Mouse (Mus musculus) thymus, postnatal 10 days (tissue): ENCODE data around the gene Arnt.
"Not testable (repeated sequence)": the region's sequence is repeated elsewhere in the genome, so short reads cannot be mapped to it uniquely, and the experiment has no call there.

Experiments used
- DNase-seq, 2 experiments: peaks; one replicate each; pipeline ENCODE4 v3.0.0; 2021; ENCODE audit warnings: low spot score in 2 of 2

Gene Arnt

GRCm38 (mm10) chr3:95434136-95434982 is at the start of gene Arnt:
Gene Arnt (plus strand): TSS chr3:95434388.
- peak; percentile 77 to 78 for DNase-seq

GRCm38 (mm10) chr3:95385401-95386075 is 48.6 kb upstream of the Arnt start:
- no peak for DNase-seq

DNA sequence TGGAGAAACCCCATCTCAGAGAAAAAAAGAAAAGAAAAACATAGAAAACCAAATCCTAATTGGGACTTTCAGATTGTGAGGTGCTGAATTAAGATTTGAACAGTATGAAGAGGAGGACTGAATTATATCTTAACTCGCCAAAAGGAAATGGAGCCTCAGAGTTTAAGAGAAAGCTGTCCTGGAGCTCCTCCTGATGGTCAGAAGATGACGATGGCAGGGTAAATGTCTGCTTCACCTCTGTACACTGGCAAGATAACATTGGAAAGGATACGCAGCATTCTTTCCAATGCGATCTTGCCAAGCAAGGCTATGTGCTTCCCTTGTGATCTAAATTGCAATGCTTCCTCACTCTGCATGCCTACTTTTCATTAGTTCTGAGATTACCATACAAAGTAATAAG is 39.8 kb upstream of the Arnt start:
- DNase-seq, result peak in 1 of 2 experiments; percentile 5

DNA sequence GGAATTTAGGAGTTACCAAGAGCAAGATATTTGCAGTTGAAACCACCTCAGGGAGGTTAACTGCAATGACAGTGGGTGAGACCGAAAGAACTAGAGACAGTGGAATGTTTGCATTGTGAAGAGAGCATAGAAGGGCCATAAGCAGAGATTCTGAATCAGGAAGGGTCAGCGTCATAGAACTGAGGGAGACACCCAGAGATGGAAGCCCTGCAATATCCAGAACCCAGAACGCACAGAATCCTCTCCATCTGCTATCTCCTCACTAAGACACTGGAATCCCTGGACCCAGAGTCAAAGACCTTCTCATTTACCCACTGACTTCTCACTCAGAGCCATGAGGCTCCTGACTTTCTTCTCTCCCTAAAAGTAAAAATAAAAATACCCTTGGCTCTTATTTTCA is 31.4 kb upstream of the Arnt start, which contains the start of gene 4930558C23Rik:
TSS of gene 4930558C23Rik (minus strand) at position 101 of the 400 bp plus-strand sequence.
- DNase-seq, result no peak

DNA sequence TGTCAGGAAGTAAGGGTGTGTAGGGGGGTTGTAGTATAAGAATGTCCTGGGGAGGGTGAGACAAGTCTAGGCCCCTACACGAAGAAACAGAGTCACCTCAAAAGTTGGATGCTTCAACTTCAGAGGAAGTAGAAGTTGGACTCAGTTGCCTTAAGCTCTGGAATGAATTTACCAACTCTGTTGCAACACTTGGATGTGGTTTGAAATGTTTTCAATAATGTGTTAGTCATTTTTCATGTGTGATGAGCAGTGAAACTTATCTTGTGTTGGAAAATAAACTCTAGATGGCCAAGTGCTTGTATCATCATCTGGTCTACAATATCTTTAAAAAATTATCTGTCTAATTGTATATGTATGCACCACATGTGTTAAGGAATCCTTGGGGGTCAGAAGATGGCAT is 26.5 kb upstream of the Arnt start:
- DNase-seq, result no peak

- no peak for DNase-seq
Measured at GRCm38 (mm10) chr3:95408852-95409251, 25.3 kb upstream of the Arnt start.

DNA sequence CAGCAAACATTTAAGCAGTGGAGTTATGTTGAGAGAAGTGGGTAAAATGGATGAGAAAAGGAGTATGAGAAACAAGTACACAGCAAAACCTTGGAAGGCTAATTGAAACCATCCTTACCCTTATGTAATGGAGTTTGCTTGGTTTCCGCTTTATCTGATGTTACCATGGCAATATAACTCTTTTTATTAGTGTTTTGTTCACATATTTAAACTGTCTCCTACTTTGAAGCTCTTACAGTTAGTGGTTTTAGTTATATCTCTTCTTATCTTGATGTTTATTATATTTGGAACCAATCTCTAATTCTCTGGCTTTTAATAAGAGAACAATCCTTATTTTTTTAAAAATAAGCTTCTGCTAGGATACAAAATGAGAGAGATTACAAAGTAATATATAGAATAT is 21.9 kb upstream of the Arnt start:
- no peak for DNase-seq

DNA sequence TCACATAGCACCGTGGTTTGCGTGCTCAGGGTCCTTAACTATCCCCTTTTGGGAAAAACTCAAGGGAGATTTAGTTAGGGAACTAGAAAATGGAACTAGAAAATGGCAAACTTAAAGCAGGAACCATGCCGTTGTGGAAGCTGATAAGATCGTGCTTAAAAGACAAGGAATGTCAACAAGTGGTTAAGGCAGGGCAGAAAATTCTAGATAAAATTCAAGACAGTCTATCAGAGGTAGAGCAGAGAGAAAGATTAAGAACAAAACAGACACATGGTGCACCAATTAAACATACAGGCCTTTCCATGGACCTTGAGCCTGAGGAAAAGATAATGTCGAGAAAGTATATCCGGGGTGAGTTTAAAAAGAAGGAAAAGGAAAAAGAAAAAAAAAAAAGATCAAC is 16.3 kb upstream of the Arnt start:
- no peak for DNase-seq

DNA sequence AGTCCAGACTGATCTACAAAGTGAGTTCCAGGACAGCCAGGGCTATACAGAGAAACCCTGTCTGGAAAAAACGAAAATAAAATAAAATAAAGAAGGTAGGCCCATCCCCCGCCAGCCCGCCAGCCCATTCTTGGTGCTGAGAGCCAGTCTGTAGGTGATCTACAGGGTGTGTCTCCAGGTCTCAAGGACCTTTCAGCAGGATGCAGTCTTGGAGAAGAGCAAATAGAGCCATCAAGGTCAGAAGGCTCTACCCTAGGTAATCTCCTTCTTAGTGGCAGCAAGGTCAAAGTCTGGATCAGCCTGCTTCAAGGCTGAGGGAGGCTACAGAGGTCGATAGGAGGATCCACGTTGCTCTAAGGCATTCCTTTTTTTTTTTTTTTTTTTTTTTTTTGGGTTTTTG is 7.7 kb upstream of the Arnt start:
- DNase-seq, result not testable (repeated sequence)

DNA sequence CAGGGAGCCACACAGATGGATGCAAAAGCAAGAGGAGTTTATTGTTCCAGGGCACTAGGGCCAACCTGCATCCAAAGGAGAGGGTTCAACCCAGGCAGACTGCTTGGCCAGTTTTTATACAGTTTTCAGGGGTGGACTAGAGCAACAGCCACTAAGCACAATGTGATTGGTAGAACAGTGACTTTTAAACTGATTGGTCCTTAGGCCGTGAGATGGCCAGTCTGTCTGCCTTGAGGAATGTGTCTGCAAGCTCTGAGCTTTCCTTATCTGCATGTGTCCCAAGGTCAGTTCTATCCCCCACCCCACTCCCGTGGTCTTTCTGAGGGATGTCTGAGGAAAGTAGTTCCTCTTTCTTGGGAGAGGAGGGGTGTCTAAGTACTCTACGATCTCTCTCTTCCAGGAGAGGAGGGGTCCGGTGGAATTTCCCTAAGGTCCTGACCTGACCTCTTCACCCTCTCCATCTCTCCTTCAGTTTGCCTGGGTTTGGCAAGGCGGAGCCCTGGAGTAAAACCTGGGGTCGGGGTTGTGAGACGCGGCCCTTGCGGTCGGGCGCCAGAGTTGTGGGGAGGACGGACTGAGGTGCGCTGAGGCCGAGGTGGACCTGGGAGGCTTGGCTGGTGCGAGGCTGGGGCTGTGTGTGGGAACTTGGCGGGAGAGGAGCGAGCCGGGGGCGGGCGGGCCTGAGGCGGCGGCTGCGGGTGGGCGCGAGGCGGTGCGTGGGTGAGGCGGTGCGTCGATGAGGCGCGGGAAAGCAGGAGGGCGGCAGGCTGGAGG is 6.9 kb upstream of the Arnt start:
- DNase-seq, result not testable (repeated sequence)

- DNase-seq, result peak in 1 of 2 experiments; percentile 7
Measured at GRCm38 (mm10) chr3:95427891-95428238, 6.3 kb upstream of the Arnt start.

DNA sequence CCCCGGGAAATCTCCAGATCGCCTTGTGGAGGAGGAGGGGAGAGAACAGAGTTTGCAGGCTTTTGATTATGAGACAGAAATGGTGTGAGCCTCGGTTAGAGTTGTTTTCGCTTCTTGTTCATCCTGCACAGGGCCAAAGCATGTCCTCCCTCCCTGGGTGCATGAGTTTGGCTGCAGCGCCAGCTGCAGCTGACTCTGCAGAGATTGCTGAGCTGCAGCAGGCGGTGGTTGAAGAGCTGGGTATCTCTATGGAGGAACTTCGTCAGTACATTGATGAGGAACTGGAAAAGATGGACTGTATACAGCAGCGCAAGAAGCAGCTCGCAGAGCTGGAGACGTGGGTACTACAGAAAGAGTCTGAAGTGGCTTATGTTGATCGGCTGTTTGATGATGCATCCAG is 5.8 kb upstream of the Arnt start:
- not testable (repeated sequence) for DNase-seq

DNA sequence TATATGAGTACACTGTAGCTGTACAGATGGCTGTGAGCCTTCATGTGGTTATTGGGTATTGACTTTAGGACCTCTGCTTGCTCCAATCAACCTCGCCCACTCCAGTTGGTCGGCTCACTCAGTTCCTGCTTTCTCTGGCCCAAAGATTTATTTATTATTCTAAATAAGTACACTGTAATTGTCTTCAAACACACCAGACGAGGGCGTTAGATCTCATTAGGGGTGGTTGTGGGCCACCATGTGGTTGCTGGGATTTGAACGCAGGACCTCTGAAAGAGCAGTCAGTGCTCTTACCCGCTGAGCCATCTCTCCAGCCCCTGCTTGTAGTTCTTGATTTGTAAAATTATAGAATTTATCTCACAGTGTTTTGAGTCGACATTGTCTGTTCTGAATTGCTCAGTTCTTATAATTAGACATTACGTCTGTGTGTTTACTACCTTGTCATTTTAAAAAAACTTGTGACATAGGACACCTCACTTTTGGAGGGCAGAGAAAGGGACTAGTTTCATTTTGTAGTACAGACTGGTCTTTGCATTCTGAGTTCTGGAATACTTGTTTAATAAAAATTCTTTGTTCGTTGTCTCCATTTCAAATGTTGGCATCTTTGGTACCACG is 780 bp upstream of the Arnt start:
- no peak for DNase-seq

DNA sequence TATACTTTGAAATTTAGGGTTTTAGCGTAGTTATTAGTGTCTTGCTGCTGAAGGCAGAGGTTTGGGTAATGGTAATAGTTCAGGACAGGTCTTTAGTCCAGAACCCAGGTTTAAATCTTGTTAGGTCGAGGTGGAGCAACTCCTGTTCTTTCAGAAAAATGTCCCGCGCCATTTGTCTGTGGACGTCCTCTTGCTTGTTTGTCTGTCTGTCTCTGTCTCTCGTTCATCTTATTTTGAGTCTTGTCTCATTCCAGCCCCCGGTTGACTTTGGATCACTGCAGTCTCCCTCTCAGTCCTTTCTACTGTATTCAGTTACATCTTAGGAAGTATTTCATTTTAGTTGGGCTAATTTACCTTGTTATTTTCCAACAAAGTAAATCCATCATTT is 789 bp downstream of the Arnt start:
- no peak for DNase-seq

- no peak for DNase-seq
Measured at GRCm38 (mm10) chr3:95435561-95435960, 1.4 kb downstream of the Arnt start.

- not testable (repeated sequence) for DNase-seq
Measured at GRCm38 (mm10) chr3:95438636-95439035, 4.4 kb downstream of the Arnt start.

DNA sequence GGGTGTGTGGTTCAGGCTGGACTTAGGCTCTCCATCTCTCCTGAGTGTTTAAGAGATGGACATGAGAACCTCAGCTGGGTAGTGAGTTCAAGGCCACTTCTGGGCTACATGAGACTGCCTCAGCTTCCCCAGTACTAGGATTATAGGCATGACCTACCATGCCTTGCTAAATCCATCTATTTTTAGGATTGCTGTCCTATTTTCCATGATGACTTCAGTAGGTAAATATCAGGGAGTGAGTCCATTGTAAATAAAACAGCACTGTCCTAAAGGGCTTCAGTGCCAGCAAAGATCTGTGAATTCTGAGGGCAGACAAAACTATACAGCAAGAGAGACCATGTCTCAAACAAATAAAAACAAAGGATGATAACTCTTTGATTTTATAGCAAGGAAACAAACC is 5.5 kb downstream of the Arnt start:
- DNase-seq, result no peak

DNA sequence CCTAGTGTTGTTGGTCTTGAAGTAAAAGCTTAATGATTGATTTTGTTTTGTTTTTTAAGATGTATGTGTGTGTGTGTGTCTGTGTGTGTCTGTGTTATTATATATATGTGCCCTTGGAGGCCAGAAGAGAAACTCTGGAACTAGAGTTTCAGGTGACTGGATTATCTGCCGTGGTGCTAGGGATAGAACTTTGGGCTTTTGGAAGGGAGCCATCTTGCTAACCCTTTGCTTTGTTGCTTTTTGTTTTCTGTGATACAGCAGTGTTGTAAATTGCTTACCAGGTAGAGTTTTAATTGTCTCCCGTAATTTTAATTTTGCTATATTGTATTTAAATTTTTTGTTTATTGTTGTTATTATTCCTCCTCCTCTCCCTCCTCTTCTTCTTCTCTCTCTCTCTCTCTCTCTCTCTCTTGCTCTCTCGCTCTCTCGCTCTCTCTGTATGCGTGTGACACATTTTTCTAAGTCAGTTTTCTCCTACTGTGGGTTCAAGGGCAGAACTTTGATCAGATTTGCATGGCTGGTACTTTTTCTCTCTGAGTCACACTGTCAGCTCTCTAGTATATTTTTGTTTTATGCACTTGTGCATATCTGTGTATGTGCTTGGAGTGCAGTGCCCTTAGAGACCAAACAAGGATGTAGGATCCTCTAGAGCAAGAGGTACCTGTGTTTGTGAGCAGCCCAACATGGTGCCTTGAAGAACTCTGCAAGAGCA is 8.4 kb downstream of the Arnt start:
- no peak for DNase-seq

DNA sequence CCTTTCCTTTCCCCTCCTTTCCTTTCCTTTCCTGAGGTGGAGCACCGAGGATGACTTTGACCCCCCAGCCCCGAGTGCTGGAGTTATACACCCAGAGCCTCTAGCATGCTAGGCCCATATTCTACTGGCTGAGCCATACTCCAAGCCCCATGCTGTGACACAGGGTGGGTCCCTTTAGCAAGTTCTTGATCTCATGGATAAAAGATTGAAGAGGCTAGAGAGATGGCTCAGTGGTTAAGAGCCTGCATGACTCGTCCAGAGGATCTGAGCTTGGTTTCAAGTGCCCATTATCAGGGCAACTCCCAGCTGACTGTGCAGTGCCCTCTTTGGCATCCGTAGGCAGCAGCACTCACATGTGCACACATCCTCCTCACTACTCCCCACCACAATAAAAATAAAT is 11.1 kb downstream of the Arnt start:
- DNase-seq, result no peak

GRCm38 (mm10) chr3:95450408-95450807 is 16.2 kb downstream of the Arnt start:
- peak in 1 of 2 experiments; percentile 65 for DNase-seq

DNA sequence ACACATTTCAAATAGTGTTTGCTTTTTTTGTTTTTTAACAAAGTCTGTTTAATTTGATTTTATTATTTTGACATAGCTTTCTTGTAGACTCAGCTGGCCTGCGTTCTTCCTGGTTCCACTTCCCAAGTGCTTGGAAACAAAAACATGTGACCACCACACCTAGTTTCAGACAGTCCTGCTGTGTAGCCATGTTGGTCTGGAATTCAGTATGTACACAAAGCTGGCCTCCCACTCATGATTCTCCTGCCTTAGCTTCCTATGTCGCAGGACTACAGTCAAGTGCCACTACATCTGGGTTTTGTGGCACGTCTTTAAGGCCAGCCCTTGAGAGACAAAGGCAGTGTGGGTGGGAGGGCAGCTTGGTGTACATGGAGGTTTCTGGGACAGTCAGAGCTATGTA is 16.7 kb downstream of the Arnt start:
- no peak for DNase-seq
